Mouse (Mus musculus) heart, embryonic 16.5 days (tissue): ENCODE data around the gene Foxe1. TPM values are rescaled to one million over a fixed set of nuclear protein-coding genes. Genes with fewer than 3 reads are reported as not detected.

Experiments
- ATAC-seq: fragments of 200-750 bp; cut with Nextera tagmentation; replicated peaks from 2 replicates; pipeline ENCODE4 v1.8.0; 2017; ENCODE audit warnings: moderate number of reproducible peaks; ENCODE audit not compliant: insufficient read depth, low FRiP score; ENCODE audit errors: extremely low read depth
- H3K27ac ChIP-seq: fragments of 300-500 bp; sonication (generic); 2 replicates; pipeline ENCODE4 v1.5.1; 2014; ENCODE audit warnings: mild to moderate bottlenecking, low read length, control low read depth, moderate library complexity
- H3K27me3 ChIP-seq: fragments of 300-500 bp; sonication (generic); 2 replicates; pipeline ENCODE4 v1.6.1; 2014; ENCODE audit warnings: low read length, mixed read lengths; ENCODE audit not compliant: control insufficient read depth, insufficient read depth
- H3K36me3 ChIP-seq: fragments of 300-500 bp; sonication (generic); 2 replicates; pipeline ENCODE4 v1.6.1; 2014; ENCODE audit not compliant: control insufficient read depth, insufficient read depth
- H3K4me1 ChIP-seq: fragments of 300-500 bp; sonication (generic); 2 replicates; pipeline ENCODE4 v1.6.1; 2014; ENCODE audit warnings: low read length, mixed read lengths; ENCODE audit not compliant: control insufficient read depth, insufficient read depth
- H3K4me2 ChIP-seq: fragments of 300-500 bp; sonication (generic); 2 replicates; pipeline ENCODE4 v1.6.1; 2014; ENCODE audit warnings: low read depth, mild to moderate bottlenecking, control low read depth, low read length
- H3K4me3 ChIP-seq: fragments of 300-500 bp; sonication (generic); 2 replicates; pipeline ENCODE4 v1.5.1; 2014; ENCODE audit warnings: mild to moderate bottlenecking, control low read depth, low read length
- H3K9ac ChIP-seq: fragments of 300-500 bp; sonication (generic); 2 replicates; pipeline ENCODE4 v1.6.1; 2014; ENCODE audit warnings: low read length, control low read depth
- H3K9me3 ChIP-seq: fragments of 300-500 bp; sonication (generic); replicated peaks from 2 replicates; pipeline ENCODE4 v1.6.1; 2016; ENCODE audit warnings: low read length; ENCODE audit not compliant: control insufficient read depth
- WGBS: fragments of 180-500 bp; shearing (Covaris S2); extraction: QIAGEN DNeasy Blood & Tissue Kit; methylation state at CpG from one replicate; pipeline ENCODE4 v1.1.7; 2014; 5-methylcytosine and 5-hydroxymethylcytosine counted together
- polyA plus RNA-seq: library from polyadenylated mRNA; unstranded; fragments of >200 nt; fragmentation: Nextera tagmentation; extraction: Ambion mirVana; gene quantifications from 2 replicates; pipeline ENCODE4 v1.2.1, GENCODE M21; 2015

The Foxe1 gene
- polyA plus RNA-seq: not detected in 2 replicates

GRCm38 (mm10) chr4:46343596-46344260 lies at the start of gene Foxe1:
Gene Foxe1, plus strand, starts transcription at chr4:46343609.
- H3K9ac ChIP-seq: no peak within 1 kb of the TSS
- H3K27ac ChIP-seq: no peak within 1 kb of the TSS
- no peaks in the 10 kb centered on the region for H3K36me3 ChIP-seq
- no peaks in the 10 kb centered on the region for H3K9me3 ChIP-seq
- no peak for ATAC-seq
- H3K4me2 ChIP-seq: peak within 1 kb of the TSS; percentile 61
- peak within 1 kb of the TSS; percentile 50 for H3K4me3 ChIP-seq
- 1% methylated on average over 58 of the region's 70 CpGs for WGBS
- peaks cover 88% of the 10 kb centered on the region for H3K27me3 ChIP-seq
- H3K4me1 ChIP-seq: no peaks in the 10 kb centered on the region

- peaks cover 13% of the 10 kb centered on the region; the same call in 1 of the 2 replicates for H3K27me3 ChIP-seq
- H3K4me3 ChIP-seq: peak overlapping the region; percentile 65
- peak overlapping the region; percentile 84 for H3K27ac ChIP-seq
Measured at GRCm38 (mm10) chr4:46304071-46304470, 39.3 kb upstream of the Foxe1 start.

GRCm38 (mm10) chr4:46304757-46305384 lies 38.5 kb upstream of the Foxe1 start:
- Histone ChIP-seq H3K36me3 (no peaks in the 10 kb centered on the region), H3K27ac (peak overlapping the region; percentile 84), H3K4me2 (peak overlapping the region; percentile 88), H3K27me3 (peaks cover 13% of the 10 kb centered on the region; the same call in 1 of the 2 replicates), H3K9me3 (no peaks in the 10 kb centered on the region), H3K4me1 (peaks cover 23% of the 10 kb centered on the region), H3K4me3 (peak overlapping the region; percentile 65), H3K9ac (peak overlapping the region; percentile 82)
- WGBS: 0% methylated on average over 64 of the region's 78 CpGs
- ATAC-seq: peak; percentile 83

More at GRCm38 (mm10) chr4:46304071-46304470, 39.3 kb upstream of the Foxe1 start:
- Histone ChIP-seq H3K9ac (peak overlapping the region; percentile 55; the same call in 1 of the 2 replicates), H3K36me3 (no peaks in the 10 kb centered on the region), H3K4me2 (peak overlapping the region; percentile 88), H3K9me3 (no peaks in the 10 kb centered on the region), H3K4me1 (peaks cover 23% of the 10 kb centered on the region)
- WGBS: 6% methylated on average over 8 of the region's 8 CpGs
- peak; percentile 81 for ATAC-seq

GRCm38 (mm10) chr4:46305436-46305835 lies 38.0 kb upstream of the Foxe1 start:
- WGBS: 26% methylated on average over 7 of the region's 7 CpGs
- peaks cover 11% of the 10 kb centered on the region; the same call in 1 of the 2 replicates for H3K27me3 ChIP-seq
- peaks cover 23% of the 10 kb centered on the region for H3K4me1 ChIP-seq
- H3K9me3 ChIP-seq: no peaks in the 10 kb centered on the region
- peak overlapping the region; percentile 88 for H3K4me2 ChIP-seq
- no peak overlapping the region for H3K27ac ChIP-seq
- ATAC-seq: no peak
- H3K36me3 ChIP-seq: no peaks in the 10 kb centered on the region
- H3K4me3 ChIP-seq: peak overlapping the region; percentile 65
- peak overlapping the region; percentile 82 for H3K9ac ChIP-seq

GRCm38 (mm10) chr4:46307341-46307740 lies 36.1 kb upstream of the Foxe1 start:
- Histone ChIP-seq H3K9ac (no peak overlapping the region), H3K27me3 (peaks cover 11% of the 10 kb centered on the region; the same call in 1 of the 2 replicates), H3K27ac (peak overlapping the region; percentile 56), H3K4me2 (peak overlapping the region; percentile 45), H3K4me1 (peaks cover 23% of the 10 kb centered on the region), H3K4me3 (no peak overlapping the region), H3K36me3 (no peaks in the 10 kb centered on the region), H3K9me3 (no peaks in the 10 kb centered on the region)
- WGBS: 28% methylated on average over 9 of the region's 9 CpGs
- ATAC-seq: peak; percentile 74

GRCm38 (mm10) chr4:46307869-46308268 lies 35.5 kb upstream of the Foxe1 start:
- no peak overlapping the region for H3K4me3 ChIP-seq
- no peaks in the 10 kb centered on the region for H3K36me3 ChIP-seq
- H3K4me1 ChIP-seq: peaks cover 23% of the 10 kb centered on the region
- WGBS: 76% methylated on average over 7 of the region's 7 CpGs
- H3K27me3 ChIP-seq: peaks cover 8% of the 10 kb centered on the region; the same call in 1 of the 2 replicates
- no peak for ATAC-seq
- no peaks in the 10 kb centered on the region for H3K9me3 ChIP-seq
- H3K27ac ChIP-seq: peak overlapping the region; percentile 56
- H3K4me2 ChIP-seq: peak overlapping the region; percentile 45
- H3K9ac ChIP-seq: peak overlapping the region; percentile 32; the same call in 1 of the 2 replicates

GRCm38 (mm10) chr4:46311631-46312030 lies 31.8 kb upstream of the Foxe1 start:
- Histone ChIP-seq H3K4me2 (no peak overlapping the region), H3K4me1 (peaks cover 8% of the 10 kb centered on the region), H3K9me3 (no peaks in the 10 kb centered on the region), H3K27me3 (peaks cover 6% of the 10 kb centered on the region; the same call in 1 of the 2 replicates), H3K9ac (no peak overlapping the region), H3K36me3 (no peaks in the 10 kb centered on the region), H3K4me3 (no peak overlapping the region), H3K27ac (no peak overlapping the region)
- WGBS: 64% methylated on average over 2 of the region's 2 CpGs
- no peak for ATAC-seq

- H3K4me2 ChIP-seq: no peak overlapping the region
- H3K36me3 ChIP-seq: no peaks in the 10 kb centered on the region
- H3K27ac ChIP-seq: no peak overlapping the region
- H3K27me3 ChIP-seq: peaks cover 12% of the 10 kb centered on the region
- WGBS: 75% methylated on average over 13 of the region's 13 CpGs
- H3K4me3 ChIP-seq: no peak overlapping the region
- ATAC-seq: no peak
- H3K9me3 ChIP-seq: peaks cover 10% of the 10 kb centered on the region; the same call in 1 of the 2 replicates
- no peak overlapping the region for H3K9ac ChIP-seq
- no peaks in the 10 kb centered on the region for H3K4me1 ChIP-seq
Measured at GRCm38 (mm10) chr4:46321730-46322389, 21.5 kb upstream of the Foxe1 start.
